Comparison of ENCODE assay signal across 21 mouse cellular contexts in the genomic region with DNA sequence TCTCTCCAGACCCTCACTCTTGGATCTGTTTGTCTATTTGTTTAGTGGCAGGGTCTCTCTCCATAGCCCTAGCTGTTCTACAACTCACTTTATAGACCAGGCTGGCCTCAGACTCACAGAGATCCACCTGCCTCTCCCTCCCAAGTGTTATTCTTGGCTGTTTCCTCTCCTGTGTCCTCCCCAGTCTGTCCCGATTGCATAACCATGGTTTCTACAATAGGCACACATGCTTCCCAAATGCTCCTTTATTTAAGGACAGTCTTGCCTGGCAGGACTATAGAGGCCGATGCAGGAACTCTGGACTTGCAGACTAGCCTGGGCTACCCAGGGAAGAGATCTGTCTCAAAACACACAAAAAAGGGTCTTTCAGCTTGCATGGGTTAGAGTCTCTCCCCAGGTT.
"Had no signal": no experiment of that assay in that cellular context is flagged by ENCODE, and none has a peak within 500 bp of the region (broad histone marks: within the 10 kb centered on the region; RNA-seq: fewer than 3 reads in every experiment).

No protein-coding gene starts in this region.

- H3K27me3 ChIP-seq: limb, embryonic 13.5 days; midbrain, embryonic 12.5 days; neural tube, embryonic 13.5 days had no signal

- H3K27ac ChIP-seq: limb, embryonic 10.5 days; limb, embryonic 13.5 days; liver, embryonic 14.5 days; macrophage; midbrain, embryonic 12.5 days; neural tube, embryonic 13.5 days; stomach, postnatal 0 days had no signal

- H3K4me2 ChIP-seq: limb, embryonic 13.5 days; lung, embryonic 14.5 days; midbrain, embryonic 12.5 days; neural tube, embryonic 13.5 days had no signal

- ATAC-seq: liver, postnatal 0 days; lung, postnatal 0 days; midbrain, embryonic 16.5 days had no signal

- H3K4me1 ChIP-seq: limb, embryonic 10.5 days; limb, embryonic 13.5 days; midbrain, embryonic 12.5 days; neural tube, embryonic 13.5 days had no signal

- H3K9ac ChIP-seq: limb, embryonic 13.5 days; liver, embryonic 14.5 days; liver, postnatal 0 days; lung, embryonic 14.5 days; midbrain, embryonic 12.5 days; neural tube, embryonic 13.5 days had no signal

- H3K4me3 ChIP-seq: limb, embryonic 10.5 days; limb, embryonic 13.5 days; midbrain, embryonic 12.5 days; myocyte; neural tube, embryonic 13.5 days had no signal

- H3K9me3 ChIP-seq: limb, embryonic 10.5 days; limb, embryonic 13.5 days; midbrain, embryonic 12.5 days; neural tube, embryonic 13.5 days had no signal

- DNase-seq: kidney, adult 18-20 months; kidney, adult 9 months; kidney, postnatal 14 days; kidney, postnatal 4 days; layer of hippocampus, adult 9-11 months; layer of hippocampus, postnatal 36 days; liver; liver, postnatal 0 days; lung, embryonic 14.5 days; right cerebral cortex, postnatal 4 days; thymus, postnatal 25 days had no signal
